Mouse (Mus musculus) thymus, adult 2 months (tissue): Measurements from ENCODE around the gene Frs3.

Source experiments
- CTCF ChIP-seq: fragments of 200-500 bp; IDR thresholded peaks from 2 replicates; pipeline ENCODE4 v1.5.1; 2012; ENCODE audit warnings: mild to moderate bottlenecking, control low read depth, low read length, moderate library complexity, borderline replicate concordance; ENCODE audit not compliant: control insufficient read depth, poor library complexity, insufficient read depth; ENCODE audit errors: extremely low read depth
- POLR2A ChIP-seq: fragments of 200-500 bp; IDR thresholded peaks from 2 replicates; pipeline ENCODE4 v1.6.1; 2012; ENCODE audit warnings: mild to moderate bottlenecking, low read length, control low read depth, moderate library complexity; ENCODE audit not compliant: control insufficient read depth, poor library complexity, insufficient read depth; ENCODE audit errors: extremely low read depth

- TF ChIP-seq CTCF, result no peak
- no peak for TF ChIP-seq POLR2A
Measured at GRCm38 (mm10) chr17:47740186-47740585, 51.4 kb downstream of the Frs3 start.
